Mouse (Mus musculus) kidney, embryonic 15.5 days (tissue): ENCODE measurements around the gene Dmgdh. TPM values are rescaled to one million over a fixed set of nuclear protein-coding genes. Genes with fewer than 3 reads are reported as not detected.

Source experiments
- ATAC-seq: fragments of 200-750 bp; cut with Nextera tagmentation; replicated peaks from 2 replicates; pipeline ENCODE4 v1.8.0; 2017; ENCODE audit warnings: moderate TSS enrichment; ENCODE audit not compliant: low FRiP score
- H3K27ac ChIP-seq: fragments of 300-500 bp; sonication (generic); 2 replicates; pipeline ENCODE4 v1.5.1; 2015; ENCODE audit warnings: mild to moderate bottlenecking, inconsistent platforms
- H3K27me3 ChIP-seq: fragments of 300-500 bp; sonication (generic); 2 replicates; pipeline ENCODE4 v1.6.1; 2015; ENCODE audit warnings: inconsistent platforms
- H3K36me3 ChIP-seq: fragments of 300-500 bp; sonication (generic); 2 replicates; pipeline ENCODE4 v1.6.1; 2015; ENCODE audit warnings: inconsistent platforms
- H3K4me1 ChIP-seq: fragments of 300-500 bp; sonication (generic); 2 replicates; pipeline ENCODE4 v1.6.1; 2015; ENCODE audit warnings: inconsistent platforms
- H3K4me2 ChIP-seq: fragments of 300-500 bp; sonication (generic); 2 replicates; pipeline ENCODE4 v1.6.1; 2015; ENCODE audit warnings: moderate library complexity, mild to moderate bottlenecking, inconsistent platforms
- H3K4me3 ChIP-seq: fragments of 300-500 bp; sonication (generic); replicated peaks from 2 replicates; pipeline ENCODE4 v1.5.1; 2015; ENCODE audit warnings: mild to moderate bottlenecking, inconsistent platforms
- H3K9ac ChIP-seq: fragments of 300-500 bp; sonication (generic); 2 replicates; pipeline ENCODE4 v1.6.1; 2015; ENCODE audit warnings: mild to moderate bottlenecking, inconsistent platforms
- H3K9me3 ChIP-seq: fragments of 300-500 bp; sonication (generic); replicated peaks from 2 replicates; pipeline ENCODE4 v1.6.1; 2016; ENCODE audit warnings: inconsistent platforms
- WGBS: fragments of 180-500 bp; shearing (Covaris S2); methylation state at CpG from one replicate; pipeline ENCODE4 v1.1.7; 2015; ENCODE audit warnings: mixed read lengths; 5-methylcytosine and 5-hydroxymethylcytosine counted together
- polyA plus RNA-seq: library from polyadenylated mRNA; unstranded; fragments of >200 nt; fragmentation: Nextera tagmentation; extraction: Ambion mirVana; gene quantifications from 2 replicates; pipeline ENCODE4 v1.2.1, GENCODE M21; 2015

Gene Dmgdh
- 1.6 and 2.0 TPM in 2 replicates for polyA plus RNA-seq

DNA sequence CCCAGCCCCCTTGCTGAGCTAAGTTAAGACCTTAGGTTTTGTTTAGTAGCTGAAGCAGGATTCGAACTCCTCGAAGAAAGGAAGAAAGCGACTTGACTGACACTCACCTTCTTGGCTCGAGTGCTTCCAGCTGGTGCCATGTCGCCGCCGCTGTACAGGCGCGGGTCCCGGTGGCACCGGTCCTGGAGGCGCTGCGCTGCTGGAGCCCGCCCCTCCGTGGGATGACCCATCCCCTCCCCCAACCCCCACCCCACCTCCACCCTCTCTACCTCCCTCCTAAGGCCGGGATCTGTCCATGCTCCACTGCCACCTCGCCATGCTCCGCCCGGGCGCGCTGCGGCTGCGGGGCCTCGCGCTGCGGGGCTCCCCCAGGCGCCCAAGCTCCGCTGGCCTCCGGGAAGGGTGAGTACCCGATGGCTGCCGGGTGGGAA lies at the start of gene Dmgdh, which contains the start of gene Bhmt2:
TSS of gene Dmgdh (plus strand) at position 303 of the 431 bp plus-strand sequence.
TSS of gene Bhmt2 (minus strand) at position 172 of the 431 bp plus-strand sequence.
- Histone ChIP-seq H3K4me3 (peak within 1 kb of the TSS; percentile 28), H3K9ac (no peak within 1 kb of the TSS), H3K36me3 (no peaks in the 10 kb centered on the region), H3K27me3 (peaks cover 10% of the 10 kb centered on the region), H3K27ac (0 out of 2 replicates have a peak within 1 kb of the TSS, but pooled peaks have one; percentile 32), H3K9me3 (no peaks in the 10 kb centered on the region), H3K4me2 (peak within 1 kb of the TSS; percentile 54), H3K4me1 (peaks cover 10% of the 10 kb centered on the region; the same call in 1 of the 2 replicates)
- whole genome bisulfite sequencing, result 8% methylated on average over 31 of the region's 31 CpGs
- ATAC-seq, result peak; percentile 70

DNA sequence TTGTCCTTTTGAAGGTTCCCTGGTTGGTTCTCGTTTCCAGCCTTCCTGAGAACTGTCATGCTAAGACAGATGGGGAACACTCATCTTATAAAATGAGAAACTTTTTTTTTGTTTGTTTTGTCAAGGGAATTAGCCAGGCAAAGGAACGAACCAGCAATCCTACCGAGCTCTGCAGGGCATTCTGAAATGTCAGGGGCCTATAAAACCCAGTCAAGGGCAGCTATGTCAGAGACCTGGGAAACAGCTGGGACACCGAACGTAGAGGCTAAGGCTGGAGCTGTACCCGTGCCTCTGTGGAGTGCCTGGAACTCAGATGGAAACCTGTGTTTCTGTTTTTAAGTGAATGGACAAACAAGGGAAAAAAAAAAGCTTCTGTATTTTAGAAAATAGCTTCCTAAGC lies 45.4 kb upstream of the Dmgdh start:
- H3K9ac ChIP-seq, result no peak overlapping the region
- H3K4me2 ChIP-seq, result no peak overlapping the region
- no peak for ATAC-seq
- no peak overlapping the region for H3K4me3 ChIP-seq
- peak overlapping the region; percentile 30; the same call in 1 of the 2 replicates for H3K27ac ChIP-seq
- H3K36me3 ChIP-seq, result no peaks in the 10 kb centered on the region
- H3K9me3 ChIP-seq, result no peaks in the 10 kb centered on the region
- no peaks in the 10 kb centered on the region for H3K27me3 ChIP-seq
- H3K4me1 ChIP-seq, result 0 out of 2 replicates have a peak, but pooled peaks cover 4% of the 10 kb centered on the region
- WGBS, result 7% methylated on average over 6 of the region's 6 CpGs

DNA sequence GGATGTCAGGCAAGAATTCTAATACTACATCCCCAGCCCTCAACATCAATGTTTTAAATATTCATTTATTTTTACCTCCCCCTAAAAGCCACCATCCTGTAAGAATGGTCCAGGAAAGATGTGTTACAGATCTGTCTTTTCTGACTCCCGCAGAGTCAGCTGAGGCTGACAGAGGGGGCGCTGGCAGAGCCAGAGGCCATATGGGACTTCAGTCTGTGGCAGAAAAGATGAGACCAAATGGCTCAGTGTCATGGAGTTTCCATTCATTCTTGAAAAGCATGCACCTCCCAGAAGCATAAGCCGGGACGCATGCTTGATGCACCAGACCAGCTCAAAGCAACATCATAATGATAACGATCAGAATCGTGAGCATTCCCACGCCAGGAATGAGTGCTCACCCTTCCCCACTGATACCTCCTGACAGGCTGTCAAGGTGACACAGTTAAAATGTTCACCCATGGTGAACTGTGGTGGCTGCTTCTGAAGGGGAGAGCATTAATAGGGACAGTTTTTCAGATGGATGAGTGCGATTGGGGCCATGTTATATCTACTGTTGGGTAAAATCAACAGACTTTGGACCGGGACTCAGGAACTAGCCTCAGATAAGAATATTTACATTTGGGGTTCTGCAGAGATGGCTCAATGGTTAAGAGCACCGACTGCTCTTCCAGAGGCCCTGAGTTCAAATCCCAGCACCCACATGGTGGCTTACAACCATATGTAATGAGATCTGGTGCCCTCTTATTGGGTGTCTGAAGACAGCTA lies 43.1 kb upstream of the Dmgdh start:
- H3K4me3 ChIP-seq, result no peak overlapping the region
- H3K9me3 ChIP-seq, result no peaks in the 10 kb centered on the region
- H3K4me1 ChIP-seq, result 0 out of 2 replicates have a peak, but pooled peaks cover 4% of the 10 kb centered on the region
- ATAC-seq, result no peak
- H3K27ac ChIP-seq, result no peak overlapping the region
- WGBS, result 74% methylated on average over 10 of the region's 10 CpGs
- H3K9ac ChIP-seq, result no peak overlapping the region
- H3K27me3 ChIP-seq, result no peaks in the 10 kb centered on the region
- H3K36me3 ChIP-seq, result no peaks in the 10 kb centered on the region
- no peak overlapping the region for H3K4me2 ChIP-seq

DNA sequence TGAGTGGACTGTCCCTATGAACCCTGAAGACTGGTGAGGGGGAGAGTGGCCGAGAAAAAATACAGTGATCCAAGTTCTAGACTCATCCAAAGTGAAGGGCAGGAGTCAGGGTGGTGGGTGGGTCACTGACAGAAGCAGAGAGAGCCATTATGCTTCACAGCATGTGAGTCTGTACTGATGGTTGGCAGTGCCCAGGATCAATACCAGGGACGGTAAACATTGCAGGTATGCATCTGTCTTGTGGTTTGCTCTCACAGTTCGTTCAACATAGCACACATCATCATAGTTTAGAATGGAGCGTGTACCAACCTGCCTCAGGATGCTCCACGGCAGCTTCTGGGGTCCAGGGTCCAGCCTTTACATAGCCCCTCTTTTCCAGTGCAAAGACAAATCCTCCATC lies 41.3 kb upstream of the Dmgdh start:
- Histone ChIP-seq H3K27me3 (no peaks in the 10 kb centered on the region), H3K4me2 (no peak overlapping the region), H3K36me3 (no peaks in the 10 kb centered on the region), H3K9me3 (no peaks in the 10 kb centered on the region), H3K4me1 (0 out of 2 replicates have a peak, but pooled peaks cover 4% of the 10 kb centered on the region), H3K27ac (no peak overlapping the region), H3K4me3 (no peak overlapping the region), H3K9ac (no peak overlapping the region)
- no peak for ATAC-seq
- 87% methylated on average over 5 of the region's 5 CpGs for WGBS

DNA sequence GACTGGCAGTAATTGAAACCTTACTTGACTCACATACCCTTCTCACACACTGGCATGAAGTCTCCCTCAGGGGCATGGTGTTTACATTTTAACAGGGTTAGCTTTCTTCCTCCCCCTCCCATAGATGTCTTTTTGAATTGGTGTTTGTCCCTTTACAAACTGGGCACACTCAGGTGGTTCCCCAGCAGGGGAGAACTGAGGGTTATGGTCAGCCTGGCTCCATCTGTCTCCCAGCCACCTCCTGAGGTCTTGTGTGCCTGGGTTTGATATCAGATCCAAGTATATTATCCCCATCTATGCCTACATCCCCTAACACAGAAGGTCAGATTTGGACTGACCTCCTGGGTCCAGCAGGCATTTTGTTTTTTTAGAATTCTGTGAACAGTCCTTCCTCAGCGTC lies 37.7 kb upstream of the Dmgdh start:
- no peak overlapping the region for H3K4me2 ChIP-seq
- H3K36me3 ChIP-seq, result no peaks in the 10 kb centered on the region
- no peak for ATAC-seq
- no peaks in the 10 kb centered on the region for H3K27me3 ChIP-seq
- no peak overlapping the region for H3K9ac ChIP-seq
- no peaks in the 10 kb centered on the region for H3K9me3 ChIP-seq
- no peak overlapping the region for H3K4me3 ChIP-seq
- H3K27ac ChIP-seq, result no peak overlapping the region
- 79% methylated on average over 1 of the region's 1 CpGs for WGBS
- H3K4me1 ChIP-seq, result no peaks in the 10 kb centered on the region

DNA sequence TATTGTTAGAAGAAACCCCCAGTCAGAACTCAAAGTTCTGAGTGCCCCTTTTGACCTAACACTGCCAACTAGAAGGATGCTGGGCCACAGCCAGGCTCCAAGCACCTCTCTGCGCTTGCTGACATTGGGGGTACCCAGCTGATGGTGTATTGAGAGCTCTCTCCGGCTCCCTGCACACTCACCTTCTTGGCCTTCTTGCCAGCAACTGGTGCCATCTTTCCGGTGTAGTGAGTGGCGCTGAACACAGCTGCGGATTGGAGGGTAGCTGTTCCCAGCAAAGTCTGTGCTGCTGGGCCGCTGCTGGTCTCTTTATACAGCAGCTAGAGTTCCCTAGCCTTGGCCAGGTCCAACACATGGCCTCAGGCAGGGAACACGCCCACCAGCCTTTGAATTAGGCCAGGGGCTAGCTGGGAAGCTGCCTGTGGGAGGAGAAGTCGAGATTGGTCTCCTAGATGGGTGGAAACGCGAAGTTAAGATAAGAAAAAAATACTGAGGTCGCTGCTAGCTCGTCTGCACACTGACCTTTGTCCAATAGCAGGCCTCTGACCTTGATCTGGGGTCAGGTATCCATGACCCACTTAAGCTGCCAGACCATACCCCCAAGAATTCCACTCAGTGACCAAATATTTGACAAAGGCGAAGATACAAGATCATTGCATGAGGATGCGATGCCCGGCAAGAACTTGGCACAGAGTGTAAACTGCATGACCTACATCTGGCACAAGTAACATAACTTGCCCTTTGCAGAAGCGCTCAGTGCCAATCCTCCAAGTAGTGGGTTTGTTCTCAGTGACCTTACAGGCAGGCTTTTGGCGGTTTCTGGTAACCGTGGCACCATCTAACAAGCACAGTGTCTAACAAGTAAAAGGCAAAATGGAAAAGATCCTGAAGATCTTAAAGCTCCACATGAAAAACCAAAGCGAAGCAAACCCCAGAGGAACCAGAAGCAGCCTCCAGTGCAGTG lies 36.7 kb upstream of the Dmgdh start, which contains the start of gene Bhmt:
TSS of gene Bhmt (minus strand) at position 680 of the 964 bp plus-strand sequence.
- Histone ChIP-seq H3K27me3 (no peaks in the 10 kb centered on the region), H3K9me3 (no peaks in the 10 kb centered on the region), H3K36me3 (no peaks in the 10 kb centered on the region), H3K9ac (no peak within 1 kb of the TSS), H3K4me1 (no peaks in the 10 kb centered on the region), H3K4me2 (no peak within 1 kb of the TSS), H3K4me3 (no peak within 1 kb of the TSS), H3K27ac (no peak within 1 kb of the TSS)
- no peak for ATAC-seq
- 66% methylated on average over 19 of the region's 19 CpGs for WGBS

DNA sequence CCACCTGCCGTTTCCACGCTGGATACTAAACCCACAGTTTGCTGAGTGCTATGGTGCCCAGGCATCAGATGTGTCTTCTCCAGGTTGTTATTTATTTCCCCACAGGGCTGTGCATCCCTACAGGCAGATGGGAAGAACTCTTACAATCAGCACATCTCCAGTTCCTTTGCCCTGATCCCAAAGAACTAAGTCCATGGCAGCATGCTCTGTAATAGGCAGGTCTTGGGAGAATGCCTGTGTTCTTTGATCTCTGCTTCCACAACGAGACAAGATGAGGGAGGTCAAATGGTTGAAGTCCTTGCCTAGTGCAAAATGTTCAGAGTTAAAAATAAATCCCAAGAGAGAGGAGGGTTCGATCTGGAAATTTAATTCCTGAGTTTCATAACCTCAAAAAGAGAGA lies 34.6 kb upstream of the Dmgdh start:
- Histone ChIP-seq H3K4me1 (no peaks in the 10 kb centered on the region), H3K36me3 (no peaks in the 10 kb centered on the region), H3K4me2 (no peak overlapping the region), H3K27me3 (no peaks in the 10 kb centered on the region), H3K9me3 (no peaks in the 10 kb centered on the region), H3K9ac (no peak overlapping the region), H3K4me3 (no peak overlapping the region), H3K27ac (no peak overlapping the region)
- 59% methylated on average over 4 of the region's 4 CpGs for WGBS
- ATAC-seq, result no peak

DNA sequence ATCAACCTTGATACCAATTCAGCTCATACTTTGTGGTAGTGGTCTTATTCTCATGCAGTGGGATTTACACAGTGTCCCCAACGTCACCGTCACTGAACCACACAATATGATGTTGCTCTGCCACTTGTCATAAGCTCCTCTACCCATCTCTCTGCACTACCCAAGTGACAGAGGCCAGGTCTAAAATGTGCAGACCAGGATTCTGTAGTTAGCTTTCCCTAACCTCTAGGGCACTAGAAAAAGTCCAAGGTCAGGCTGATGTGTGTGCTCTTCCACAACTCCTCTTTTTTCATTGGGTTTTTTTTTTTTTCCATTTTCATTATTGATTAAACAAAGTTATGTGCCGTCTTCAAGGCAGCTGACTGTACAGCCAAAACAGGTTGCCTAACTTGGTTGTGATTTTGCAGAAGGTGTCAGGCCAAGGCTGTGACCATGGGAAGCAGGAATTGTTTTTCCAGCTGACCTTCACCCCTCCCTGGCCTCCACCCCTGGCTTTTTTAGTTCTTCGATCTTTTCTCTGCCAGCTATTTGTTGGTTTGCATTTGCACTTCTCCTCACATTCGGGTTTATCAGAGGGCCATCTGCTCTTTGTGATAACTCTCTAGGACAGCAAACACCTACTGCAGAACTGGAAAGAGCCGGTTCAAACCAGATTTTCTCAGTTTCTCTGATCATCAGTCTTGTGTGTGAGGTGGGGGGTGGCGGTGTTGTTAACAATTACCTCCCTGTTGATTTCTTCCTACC lies 25.7 kb upstream of the Dmgdh start:
- Histone ChIP-seq H3K4me3 (no peak overlapping the region), H3K4me1 (no peaks in the 10 kb centered on the region), H3K36me3 (no peaks in the 10 kb centered on the region), H3K27ac (no peak overlapping the region), H3K27me3 (no peaks in the 10 kb centered on the region), H3K9ac (no peak overlapping the region), H3K4me2 (no peak overlapping the region), H3K9me3 (no peaks in the 10 kb centered on the region)
- 78% methylated on average over 7 of the region's 7 CpGs for WGBS
- no peak for ATAC-seq

DNA sequence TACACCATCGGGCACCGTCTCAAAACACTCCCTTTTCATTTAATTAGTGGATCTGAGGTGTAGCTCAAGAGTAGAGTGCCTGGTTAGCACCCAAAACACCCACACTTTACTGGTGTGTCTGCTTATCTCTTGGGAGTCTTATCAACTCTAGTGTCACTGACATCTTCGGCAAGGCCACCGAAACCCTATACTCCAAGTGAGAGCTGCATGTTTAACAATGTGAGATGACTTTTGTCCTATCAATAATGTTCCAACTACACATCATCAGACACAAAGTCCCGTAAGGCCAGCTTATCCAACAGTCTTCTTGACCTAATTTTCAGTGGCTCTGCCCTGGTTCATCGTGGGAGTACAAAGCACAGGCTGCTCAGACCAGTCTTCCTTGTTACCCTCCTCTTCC lies 20.9 kb upstream of the Dmgdh start:
- H3K4me3 ChIP-seq, result no peak overlapping the region
- no peak overlapping the region for H3K27ac ChIP-seq
- 80% methylated on average over 6 of the region's 6 CpGs for WGBS
- H3K9me3 ChIP-seq, result no peaks in the 10 kb centered on the region
- no peak overlapping the region for H3K9ac ChIP-seq
- no peaks in the 10 kb centered on the region for H3K4me1 ChIP-seq
- no peak overlapping the region for H3K4me2 ChIP-seq
- H3K27me3 ChIP-seq, result no peaks in the 10 kb centered on the region
- no peak for ATAC-seq
- H3K36me3 ChIP-seq, result no peaks in the 10 kb centered on the region

DNA sequence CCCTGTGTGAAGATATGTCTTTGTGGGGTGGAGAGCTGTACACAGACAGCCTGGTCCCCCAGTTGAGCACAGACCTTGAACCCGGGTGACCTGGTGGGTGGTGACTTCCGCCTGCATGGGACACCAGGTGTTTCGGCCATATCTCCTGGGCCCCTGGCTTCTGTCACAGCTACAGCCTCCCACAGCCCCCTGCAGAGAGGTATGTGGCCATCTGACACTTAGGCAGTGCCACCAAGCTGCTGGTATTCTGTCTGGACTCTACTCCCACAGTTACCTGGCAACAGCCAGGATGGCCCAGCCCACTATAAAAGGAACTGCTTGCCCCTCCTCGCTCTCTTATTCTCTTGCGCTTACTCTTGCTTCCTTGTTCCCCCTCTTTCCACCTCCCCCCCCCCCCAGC lies 16.3 kb upstream of the Dmgdh start:
- Histone ChIP-seq H3K9ac (no peak overlapping the region), H3K27ac (no peak overlapping the region), H3K4me3 (no peak overlapping the region), H3K27me3 (no peaks in the 10 kb centered on the region), H3K4me1 (no peaks in the 10 kb centered on the region), H3K9me3 (no peaks in the 10 kb centered on the region), H3K4me2 (no peak overlapping the region), H3K36me3 (no peaks in the 10 kb centered on the region)
- WGBS, result 83% methylated on average over 5 of the region's 5 CpGs
- ATAC-seq, result 0 out of 2 replicates have a peak, but pooled peaks have one; percentile 49

DNA sequence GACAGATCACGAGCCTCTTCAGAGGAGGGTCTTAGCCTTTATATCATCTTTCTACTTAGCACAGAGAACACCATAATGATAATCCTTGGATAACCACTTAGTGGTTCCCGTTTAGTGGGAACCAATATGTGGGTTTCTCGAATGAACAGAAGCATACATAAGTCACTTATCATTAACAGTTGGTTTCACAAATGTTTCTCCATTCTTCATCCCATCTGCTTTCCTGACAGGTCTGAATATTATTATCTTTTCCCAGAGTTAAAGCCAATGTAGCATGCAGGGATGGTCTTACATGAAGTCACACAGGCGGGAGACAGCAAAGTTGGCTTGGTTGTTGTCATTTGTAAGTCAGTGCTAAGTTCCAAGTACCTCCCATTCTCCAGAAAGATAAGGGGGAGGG lies 6.6 kb upstream of the Dmgdh start:
- H3K4me3 ChIP-seq, result no peak overlapping the region
- no peaks in the 10 kb centered on the region for H3K36me3 ChIP-seq
- no peak overlapping the region for H3K4me2 ChIP-seq
- H3K27ac ChIP-seq, result no peak overlapping the region
- ATAC-seq, result no peak
- H3K4me1 ChIP-seq, result no peaks in the 10 kb centered on the region
- H3K27me3 ChIP-seq, result no peaks in the 10 kb centered on the region
- no peaks in the 10 kb centered on the region for H3K9me3 ChIP-seq
- 92% methylated on average over 4 of the region's 4 CpGs for WGBS
- no peak overlapping the region for H3K9ac ChIP-seq
